Mouse (Mus musculus) gastrocnemius, adult 2 months (tissue): ENCODE data around the gene Prss45. TPM values are rescaled to one million over a fixed set of nuclear protein-coding genes. Genes with fewer than 3 reads are reported as not detected.
A peak's percentile ranks its signal among the peaks of the same experiment; 100 is the strongest.

ENCODE experiments used
- DNase-seq: peaks from one replicate; pipeline ENCODE4 v3.0.0; 2022
- H3K27ac ChIP-seq: fragments of 200-600 bp; 2 replicates; pipeline ENCODE4 v1.8.1; 2022; ENCODE audit warnings: mild to moderate bottlenecking
- H3K4me3 ChIP-seq: fragments of 200-600 bp; 2 replicates; pipeline ENCODE4 v1.8.1; 2022; ENCODE audit warnings: mild to moderate bottlenecking, moderate library complexity
- CTCF ChIP-seq: fragments of 200-600 bp; IDR thresholded peaks from 2 replicates; pipeline ENCODE4 v1.8.1; 2022; ENCODE audit warnings: antibody characterized with exemption, mild to moderate bottlenecking, moderate library complexity
- intact Hi-C: fragments of 180-260 bp; cut with DNase I; formaldehyde crosslinking; loops from one replicate; pipeline ENCODE4 v1.15.1; 2025
- total RNA-seq, 2 experiments: library from RNA; stranded (reverse); gene quantifications; 2 replicates each; pipeline ENCODE4 v1.2.3; 2021

Gene Prss45
- total RNA-seq, 2 experiments from 2014 or later = not detected

DNA sequence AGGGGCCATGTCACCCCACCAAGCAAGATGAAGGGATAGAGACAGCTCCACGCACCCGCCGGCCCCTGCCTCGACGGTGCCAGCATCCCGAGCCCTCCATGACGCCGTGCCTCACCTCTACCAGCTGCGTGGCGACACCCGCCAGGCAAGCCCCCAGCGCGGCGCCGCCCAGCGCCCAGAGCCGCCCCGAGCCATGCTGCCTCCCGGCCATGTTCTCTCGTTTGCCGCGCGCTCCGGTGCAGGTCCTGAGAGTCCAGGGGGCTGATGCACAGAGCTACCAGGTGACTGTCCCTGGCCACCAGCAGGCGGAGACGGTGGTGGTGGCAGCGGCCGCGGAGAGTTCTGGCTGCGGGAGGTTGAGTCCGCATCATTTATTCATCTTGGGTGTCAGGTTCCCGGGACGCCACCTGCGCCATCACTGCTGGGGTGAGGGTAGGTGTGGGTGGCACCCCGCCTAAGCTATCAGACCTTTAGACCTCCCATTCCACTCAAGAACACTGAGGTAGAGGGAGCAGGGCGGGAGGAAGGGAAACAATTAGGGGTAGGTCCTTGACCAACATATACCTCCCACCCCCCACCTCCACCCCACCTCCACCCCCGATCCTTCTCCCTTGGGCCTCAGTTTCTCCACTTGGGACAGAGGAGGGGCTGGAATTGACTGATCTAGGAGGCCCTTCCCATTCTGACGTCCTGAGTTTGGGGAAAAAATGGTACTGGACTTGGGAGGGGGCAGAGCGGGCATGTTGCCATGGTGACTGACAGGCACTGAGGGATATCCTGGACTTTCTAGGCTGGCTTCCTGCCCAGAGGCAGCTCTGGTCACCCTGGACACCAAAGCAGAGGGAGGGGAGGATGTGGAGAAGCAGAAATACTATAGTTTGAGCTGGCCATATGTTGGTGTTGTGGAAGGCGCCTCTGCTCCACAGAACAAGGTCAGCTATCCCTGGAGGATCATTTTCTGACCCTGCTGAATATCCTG is 39.6 kb downstream of the Prss45 start:
- intact Hi-C loops = loop anchor here (5.0 kb wide), 1 partner anchor 462 kb away; no protein-coding TSS in a partner anchor
- Histone ChIP-seq H3K27ac (no peak overlapping the region), H3K4me3 (peak overlapping the region; percentile 1; the same call in 1 of the 2 replicates)
- DNase-seq = no peak
- TF ChIP-seq CTCF = no peak

DNA sequence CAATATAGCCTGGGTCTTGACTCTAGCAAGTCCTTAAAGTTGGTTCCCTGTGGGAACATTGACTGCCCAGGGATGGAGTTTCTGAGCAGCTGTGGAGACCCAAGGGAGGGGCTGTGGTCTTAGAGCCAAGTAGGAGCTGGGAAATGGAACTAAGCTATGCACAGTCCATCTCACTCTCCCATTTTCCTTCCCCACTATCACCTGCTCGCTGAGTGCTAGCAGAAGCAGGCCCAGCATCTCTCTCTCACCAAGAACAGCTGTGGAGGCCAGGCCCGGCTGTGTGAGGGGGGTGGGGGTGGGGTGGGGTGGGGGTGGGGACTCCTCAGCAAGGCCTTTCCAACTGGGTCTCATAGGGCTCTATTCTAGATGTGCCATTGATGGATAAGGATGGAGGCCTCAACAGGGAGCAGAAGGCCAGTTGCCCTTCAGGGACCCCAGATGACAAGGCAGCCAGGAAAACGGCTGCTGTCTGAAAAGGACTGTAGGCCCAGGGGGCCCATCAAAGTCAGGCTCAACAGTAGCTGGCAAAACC is 40.3 kb downstream of the Prss45 start:
- TF ChIP-seq CTCF = no peak
- DNase-seq = no peak
- intact Hi-C loops = loop anchor here (5.0 kb wide), 1 partner anchor 462 kb away; no protein-coding TSS in a partner anchor
- Histone ChIP-seq H3K4me3 (no peak overlapping the region), H3K27ac (no peak overlapping the region)

DNA sequence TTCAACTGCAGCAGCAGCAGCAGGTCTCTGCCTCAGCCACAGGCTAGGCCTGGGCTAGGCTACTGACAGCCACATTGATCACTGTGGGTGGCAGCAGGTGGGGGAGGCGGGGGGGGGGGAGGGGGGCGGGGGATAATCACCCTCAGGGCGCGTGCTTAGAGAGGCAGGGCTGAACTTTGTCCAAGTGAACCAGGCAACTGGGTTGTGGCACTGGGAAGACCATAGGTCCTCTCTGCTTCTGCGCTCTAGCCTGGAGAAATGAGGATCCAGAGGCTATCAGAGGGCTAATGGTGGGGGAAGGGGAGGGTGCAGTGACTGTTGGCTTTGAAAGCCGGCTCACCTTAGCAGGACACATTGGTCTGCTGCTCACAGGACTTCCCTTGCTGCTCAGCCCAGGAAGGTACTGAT is 40.9 kb downstream of the Prss45 start:
- intact Hi-C loops = no loop called here
- Histone ChIP-seq H3K4me3 (no peak overlapping the region), H3K27ac (no peak overlapping the region)
- no peak for DNase-seq
- TF ChIP-seq CTCF = no peak

DNA sequence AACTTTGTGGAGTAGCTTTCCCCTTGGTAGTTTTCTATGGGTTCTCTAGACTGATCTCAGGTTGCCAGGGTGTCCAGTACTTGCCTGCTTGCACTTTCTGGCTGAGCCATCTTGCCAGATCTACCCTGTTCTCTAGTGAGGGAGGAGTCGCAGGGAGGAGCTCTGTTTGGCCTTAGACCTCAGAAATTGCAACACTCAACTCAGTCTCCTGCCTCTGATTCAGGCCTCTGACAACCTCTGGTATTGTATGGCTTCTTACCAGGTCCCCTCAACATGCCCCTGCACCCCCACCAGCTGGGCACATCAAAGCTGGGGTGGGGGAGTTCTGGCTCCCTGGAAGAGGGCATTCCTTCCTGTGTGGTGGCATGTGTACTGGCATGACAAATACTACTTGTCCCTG is 43.0 kb downstream of the Prss45 start:
- no peak for TF ChIP-seq CTCF
- DNase-seq = peak; percentile 48
- Histone ChIP-seq H3K4me3 (no peak overlapping the region), H3K27ac (peak overlapping the region; percentile 91)
- intact Hi-C loops = no loop called here

DNA sequence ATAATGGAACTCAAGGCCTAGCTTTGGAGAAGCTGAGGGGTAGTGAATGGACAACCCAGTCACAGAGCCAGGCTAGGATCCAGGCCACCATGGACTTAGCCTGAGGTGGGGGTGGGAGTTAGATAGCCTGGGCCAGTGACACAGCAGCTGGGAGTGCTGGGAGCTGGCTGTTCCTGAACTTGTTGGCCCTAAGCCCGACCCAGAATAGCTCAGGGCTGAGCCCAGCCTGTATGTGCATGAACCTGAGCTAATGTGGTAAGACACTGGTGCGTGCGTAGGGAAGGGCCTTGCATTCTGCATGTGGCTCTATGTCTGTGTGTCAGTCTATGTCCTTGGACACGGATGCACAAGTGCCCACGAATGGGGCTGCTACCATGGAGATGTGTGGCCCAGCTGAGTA is 43.5 kb downstream of the Prss45 start:
- intact Hi-C loops = no loop called here
- peak; percentile 94 for DNase-seq
- no peak for TF ChIP-seq CTCF
- Histone ChIP-seq H3K4me3 (peak overlapping the region; percentile 4), H3K27ac (peak overlapping the region; percentile 91)

DNA sequence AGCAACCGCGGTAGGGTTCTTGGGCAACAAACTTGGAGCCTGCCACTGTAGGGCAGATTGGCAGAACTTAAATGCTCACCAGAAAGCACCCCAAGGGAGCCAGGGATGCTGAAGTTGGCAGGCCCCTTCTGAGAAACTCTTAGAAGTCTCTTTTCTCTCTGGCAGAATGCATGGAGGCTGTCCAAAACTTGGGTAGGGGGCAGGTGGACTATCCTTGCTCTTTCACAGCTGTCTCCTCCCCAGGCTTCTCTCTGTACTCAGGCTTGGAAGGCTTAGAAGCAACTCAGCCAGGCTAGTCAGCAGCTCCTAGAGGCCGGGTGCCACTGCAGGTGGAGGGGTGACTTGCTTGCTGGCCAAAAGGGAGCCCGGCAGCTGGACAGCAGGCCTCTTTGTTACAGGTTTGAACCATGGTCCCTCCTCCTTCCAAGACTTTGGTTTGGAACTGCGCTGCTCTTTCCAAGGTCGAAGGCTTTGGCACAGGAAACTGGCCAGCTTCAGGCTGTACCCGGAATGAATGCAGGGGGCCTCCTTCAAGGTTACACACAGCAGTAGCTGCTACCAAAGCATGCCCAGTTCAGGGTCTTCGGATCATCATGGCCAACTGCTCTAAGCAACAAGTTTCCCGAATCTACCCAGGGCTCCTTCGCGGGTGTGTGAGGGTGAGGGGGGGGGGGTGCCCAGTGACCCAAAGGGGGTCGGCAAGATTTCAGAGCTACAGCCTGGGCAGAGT is 45.0 kb downstream of the Prss45 start, which contains the start of gene Als2cl:
TSS of gene Als2cl (plus strand) at position 680 of the 730 bp plus-strand sequence.
- peak within 1 kb of the TSS; percentile 91 for H3K27ac ChIP-seq
- H3K4me3 ChIP-seq = peak within 1 kb of the TSS; percentile 73
- intact Hi-C loops = no loop called here
- DNase-seq = peak; percentile 60
- no peak for TF ChIP-seq CTCF

DNA sequence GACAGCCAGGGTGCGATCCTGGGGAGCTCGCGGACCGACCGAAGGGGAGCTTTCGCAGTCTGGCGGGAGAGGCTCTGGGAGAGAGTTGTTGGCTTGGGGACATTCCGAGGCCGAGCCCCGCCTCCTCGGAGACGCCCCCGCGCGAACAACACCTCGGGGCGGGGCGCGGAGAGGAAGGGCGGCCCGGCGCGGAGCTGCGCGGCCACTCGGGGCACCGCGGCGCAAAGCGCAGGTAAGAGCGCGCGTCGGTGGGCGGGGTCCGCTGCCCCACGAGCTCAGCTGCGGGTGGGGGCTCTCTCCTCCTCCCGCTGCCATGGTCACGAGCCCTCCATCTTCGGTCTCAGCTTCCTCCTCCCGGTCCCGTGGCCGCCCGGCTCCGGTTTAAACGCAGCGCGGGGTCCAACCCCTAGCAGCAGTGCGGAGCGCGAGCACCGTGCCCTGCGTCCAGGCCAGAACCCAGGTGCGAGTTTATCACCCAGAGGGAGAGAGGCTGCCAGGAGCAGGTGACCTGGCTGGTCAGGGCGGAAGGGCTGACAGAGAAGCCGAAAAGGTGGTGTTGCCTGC is 45.7 kb downstream of the Prss45 start, which contains the start of gene Tmie:
TSS of gene Tmie (minus strand) at position 116 of the 564 bp plus-strand sequence.
- intact Hi-C loops = loop anchor here (5.0 kb wide), 1 partner anchor 72 kb away; the partner anchor contains the start of gene Lrrc2
- no peak for TF ChIP-seq CTCF
- peak; percentile 87 for DNase-seq
- Histone ChIP-seq H3K27ac (peak within 1 kb of the TSS; percentile 91), H3K4me3 (peak within 1 kb of the TSS; percentile 73)

DNA sequence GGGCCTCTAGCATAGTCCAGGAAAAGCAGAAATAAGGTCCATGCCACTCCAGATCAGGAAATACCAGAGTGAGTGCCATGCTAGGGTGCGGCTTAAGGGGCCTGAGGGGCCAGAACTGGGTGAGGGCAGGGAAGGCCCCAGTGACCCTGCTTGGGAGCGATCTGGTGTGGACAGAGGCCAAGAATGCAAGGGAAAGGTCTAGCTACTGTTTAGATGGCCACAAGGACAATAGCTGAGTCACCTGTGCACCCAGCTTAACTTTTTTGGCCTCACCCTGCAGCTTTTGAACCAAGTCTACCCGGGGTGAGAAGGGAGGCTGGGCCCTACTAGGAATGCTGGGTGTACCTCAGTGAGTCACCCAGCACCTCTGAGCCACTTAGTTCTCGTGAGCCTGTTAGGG is 46.4 kb downstream of the Prss45 start:
- DNase-seq = no peak
- TF ChIP-seq CTCF = no peak
- Histone ChIP-seq H3K4me3 (peak overlapping the region; percentile 73), H3K27ac (peak overlapping the region; percentile 91)
- intact Hi-C loops = loop anchor here (5.0 kb wide), 1 partner anchor 72 kb away; the partner anchor contains the start of gene Lrrc2

DNA sequence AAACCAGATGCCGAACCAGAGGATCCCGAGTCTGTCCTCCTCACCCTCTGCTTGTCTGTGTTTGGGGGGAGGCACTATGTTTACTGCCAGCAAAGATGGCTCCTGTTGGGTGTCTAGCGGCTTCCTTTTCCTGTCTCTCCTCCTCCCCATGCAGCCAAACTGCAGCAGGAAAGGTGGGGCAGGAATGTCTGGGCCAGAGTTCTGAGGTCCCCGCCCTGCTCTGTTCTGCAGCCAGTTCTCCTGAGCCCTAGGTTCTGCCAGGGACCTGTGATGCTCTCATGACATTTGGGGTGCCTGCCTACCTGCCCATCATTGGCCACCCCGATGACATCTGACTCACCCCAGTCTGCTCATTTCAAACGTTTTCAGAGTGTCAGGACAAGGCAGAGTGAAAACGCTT is 47.6 kb downstream of the Prss45 start:
- DNase-seq = peak; percentile 52
- Histone ChIP-seq H3K4me3 (peak overlapping the region; percentile 73), H3K27ac (peak overlapping the region; percentile 91)
- intact Hi-C loops = loop anchor here (5.0 kb wide), 1 partner anchor 70 kb away; the partner anchor contains the start of gene Lrrc2
- no peak for TF ChIP-seq CTCF

DNA sequence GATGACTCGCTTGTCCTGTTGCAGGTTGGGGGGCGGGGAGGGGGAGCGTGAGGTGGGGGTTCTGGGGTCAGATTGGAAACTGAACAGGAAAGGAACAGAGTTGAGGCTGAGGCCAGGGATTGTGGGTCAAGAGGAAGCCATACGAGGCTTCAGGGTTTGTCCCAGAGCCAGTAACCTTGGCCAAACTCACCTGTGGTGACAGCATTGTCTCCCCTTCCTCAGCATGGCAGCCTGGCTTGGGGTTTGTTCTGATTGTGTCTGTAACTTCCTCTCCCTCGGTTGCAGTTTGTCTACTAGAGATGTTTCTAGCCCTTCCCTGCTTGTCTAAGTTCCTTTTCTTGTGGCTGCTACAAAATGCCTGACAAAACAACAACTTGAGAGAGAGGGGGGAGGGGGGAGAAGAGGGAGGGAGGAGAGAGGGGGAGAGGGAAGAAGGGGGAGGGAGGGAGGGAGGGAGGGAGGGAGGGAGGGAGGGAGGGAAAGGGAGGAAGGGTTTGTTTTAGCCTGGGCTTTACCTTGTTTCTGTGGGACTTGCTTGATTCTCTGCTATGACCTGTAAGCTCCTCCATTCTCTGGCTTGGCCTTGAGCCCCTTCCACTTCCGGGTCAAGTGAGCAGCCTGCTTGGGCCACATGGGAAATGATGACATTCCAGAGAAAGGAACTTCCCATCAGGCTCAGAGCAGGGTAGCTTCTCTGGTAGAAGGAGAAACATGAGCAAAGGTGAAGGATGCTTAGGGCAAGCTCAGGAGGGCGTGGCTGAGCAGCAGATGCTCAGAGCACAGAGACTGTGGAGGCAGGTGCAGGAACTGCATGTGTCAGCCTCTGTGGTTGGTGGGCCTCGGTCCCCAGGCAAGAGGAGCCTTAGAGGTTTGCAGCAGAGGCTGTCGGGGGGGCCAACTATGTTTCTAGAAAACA is 53.3 kb downstream of the Prss45 start:
- H3K27ac ChIP-seq = no peak overlapping the region
- no peak overlapping the region for H3K4me3 ChIP-seq
- intact Hi-C loops = no loop called here
- no peak for TF ChIP-seq CTCF
- no peak for DNase-seq

DNA sequence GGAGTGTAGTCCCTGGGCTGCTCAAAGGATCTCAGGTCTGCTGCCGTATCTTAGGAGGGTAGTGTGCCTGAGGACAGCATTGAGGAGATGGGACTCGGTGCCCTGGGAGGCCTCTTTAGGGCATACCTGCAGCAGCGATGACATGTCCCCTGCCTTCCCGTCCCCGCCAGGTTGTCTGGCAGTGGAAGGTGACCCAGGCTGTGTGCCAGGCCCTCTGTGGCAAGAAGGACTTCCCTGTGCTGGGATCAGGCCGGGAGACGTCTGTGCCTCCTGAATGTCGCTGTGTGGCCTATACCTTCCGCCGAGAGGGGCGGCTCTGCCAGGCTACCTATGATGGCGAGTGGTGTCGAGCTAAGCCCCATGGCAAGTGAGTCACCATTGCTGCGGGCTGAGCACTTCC is 54.5 kb downstream of the Prss45 start:
- Histone ChIP-seq H3K27ac (no peak overlapping the region), H3K4me3 (no peak overlapping the region)
- no peak for DNase-seq
- intact Hi-C loops = no loop called here
- no peak for TF ChIP-seq CTCF
